Mouse (Mus musculus) CH12.LX (cell line): Measurements from ENCODE around the gene Ttll5.

Experiments
- CTCF ChIP-seq, 2 experiments: IDR thresholded peaks in 1 of 2; conservative IDR thresholded peaks in 1 of 2; 2 replicates each; pipeline ENCODE4 v1.5.1; 2011 to 2012; ENCODE audit warnings: low read depth in 2 of 2, low read length in 2 of 2, improper control_type of control experiment in 1 of 2, inconsistent platforms in 1 of 2, mild to moderate bottlenecking in 1 of 2, moderate library complexity in 1 of 2
- ETS1 ChIP-seq: conservative IDR thresholded peaks from 2 replicates; pipeline ENCODE4 v1.6.1; 2012; ENCODE audit warnings: low read depth, mild to moderate bottlenecking, inconsistent platforms, low read length, improper control_type of control experiment, moderate library complexity
- MAFK ChIP-seq: IDR thresholded peaks from 2 replicates; pipeline ENCODE4 v1.6.1; 2011; ENCODE audit warnings: low read length, improper control_type of control experiment; ENCODE audit not compliant: insufficient replicate concordance
- MAZ ChIP-seq: IDR thresholded peaks from 2 replicates; pipeline ENCODE4 v1.6.1; 2012; ENCODE audit warnings: low read depth, mild to moderate bottlenecking, inconsistent platforms, low read length, improper control_type of control experiment, moderate library complexity
- MXI1 ChIP-seq: IDR thresholded peaks from 2 replicates; pipeline ENCODE4 v1.6.1; 2011; ENCODE audit warnings: mild to moderate bottlenecking, low read depth, low read length, improper control_type of control experiment
- NRF1 ChIP-seq: IDR thresholded peaks from 2 replicates; pipeline ENCODE4 v1.6.1; 2014; ENCODE audit warnings: low read depth, mild to moderate bottlenecking, inconsistent platforms, low read length, improper control_type of control experiment, moderate library complexity
- POLR2A ChIP-seq: IDR thresholded peaks from 2 replicates; pipeline ENCODE4 v1.6.1; 2011; ENCODE audit warnings: low read depth, mild to moderate bottlenecking, improper control_type of control experiment, low read length
- ZKSCAN1 ChIP-seq: IDR thresholded peaks from 2 replicates; pipeline ENCODE4 v1.6.1; 2012; ENCODE audit warnings: low read depth, inconsistent platforms, low read length, improper control_type of control experiment, borderline replicate concordance
- ZMIZ1 ChIP-seq: IDR thresholded peaks from 2 replicates; pipeline ENCODE4 v1.6.1; 2012; ENCODE audit warnings: low read depth, mild to moderate bottlenecking, inconsistent platforms, low read length, improper control_type of control experiment

DNA sequence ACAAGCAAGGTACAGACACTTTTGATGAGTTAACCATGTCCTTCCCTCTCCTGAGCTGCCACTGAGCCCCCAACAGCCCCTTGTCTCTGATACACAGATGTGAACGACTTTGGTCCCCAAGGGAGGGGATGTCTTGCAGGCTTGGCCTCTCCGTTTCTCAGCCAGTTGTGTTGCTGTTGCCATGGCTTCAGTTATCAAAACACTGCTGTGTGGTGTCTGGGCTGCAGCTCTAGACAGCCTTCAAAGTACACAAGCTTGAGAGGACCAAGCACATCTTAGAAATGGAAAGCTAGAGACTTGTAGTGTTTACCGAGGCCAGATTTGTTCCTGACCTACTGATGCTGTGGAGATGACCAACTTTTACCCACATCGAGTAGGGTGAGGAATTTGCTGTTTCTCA, 102.4 kb downstream of the Ttll5 start:
- no peak for TF ChIP-seq ETS1
- no peak for TF ChIP-seq CTCF (conservative IDR thresholded peaks at IDR 0.05 in 1 of 2, IDR thresholded peaks at IDR 0.05 in 1 of 2; ENCODE audit: low read depth in 2 of 2, low read length in 2 of 2)
- no peak for TF ChIP-seq ZMIZ1
- TF ChIP-seq POLR2A: no peak
- TF ChIP-seq MAZ: no peak
- no peak for TF ChIP-seq NRF1
- TF ChIP-seq ZKSCAN1: no peak
- no peak for TF ChIP-seq MAFK
- no peak for TF ChIP-seq MXI1
